Mouse (Mus musculus) small intestine, adult 2 months (tissue): Measurements from ENCODE around the gene C130026I21Rik.
"Not testable (repeated sequence)": the region's sequence is repeated elsewhere in the genome, so short reads cannot be mapped to it uniquely, and the experiment has no call there.

Experiments
- CTCF ChIP-seq: fragments of 200-500 bp; IDR thresholded peaks from 2 replicates; pipeline ENCODE4 v1.5.1; 2012; ENCODE audit warnings: low read depth, mild to moderate bottlenecking, control low read depth, inconsistent platforms, low read length, moderate library complexity, mixed read lengths; ENCODE audit not compliant: insufficient replicate concordance, insufficient read length; ENCODE audit errors: extremely low read depth
- POLR2A ChIP-seq: fragments of 200-500 bp; IDR thresholded peaks from 2 replicates; pipeline ENCODE4 v1.6.1; 2012; ENCODE audit warnings: low read depth, mild to moderate bottlenecking, control low read depth, inconsistent platforms, low read length, moderate library complexity

DNA sequence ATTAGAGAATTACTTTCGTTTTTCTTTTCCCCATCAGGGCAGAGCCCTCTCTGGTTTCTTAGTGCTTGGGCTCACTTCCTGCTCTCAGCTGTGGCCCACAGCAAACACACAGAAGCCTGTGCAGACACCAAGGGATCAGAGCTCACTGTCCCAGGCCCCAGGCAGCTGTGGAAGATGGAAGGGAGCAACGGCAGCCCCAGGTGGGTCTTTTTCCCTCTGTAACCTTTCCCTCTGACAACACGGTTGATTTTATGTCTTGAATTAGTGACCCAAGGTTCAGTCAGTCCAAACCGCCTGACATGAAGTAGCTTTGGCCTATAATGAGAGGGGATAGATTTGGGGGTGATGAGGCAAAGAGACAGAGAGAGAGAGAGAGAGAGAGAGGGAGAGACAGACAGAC is 70.8 kb downstream of the C130026I21Rik start:
- not testable (repeated sequence) for TF ChIP-seq CTCF, POLR2A
